Mouse (Mus musculus) spleen, postnatal 4 days (tissue): ENCODE measurements around the gene Zc3h12d.
A peak's percentile ranks its signal among the peaks of the same experiment; 100 is the strongest.

Source experiments
- DNase-seq, 2 experiments: peaks; one replicate each; pipeline ENCODE4 v3.0.0; 2022; ENCODE audit warnings: low spot score in 2 of 2

Zc3h12d gene

GRCm38 (mm10) chr10:7832171-7832676, at the start of gene Zc3h12d:
Gene Zc3h12d, plus strand, starts transcription at chr10:7832470.
- DNase-seq, result peak; percentile 46 to 70

GRCm38 (mm10) chr10:7787319-7787718, 45.0 kb upstream of the Zc3h12d start:
- no peak for DNase-seq

GRCm38 (mm10) chr10:7792254-7792750, 40.0 kb upstream of the Zc3h12d start:
- no peak for DNase-seq

GRCm38 (mm10) chr10:7792751-7793385, 39.4 kb upstream of the Zc3h12d start, which contains the start of the genes Ginm1 and Ppil4:
Gene Ginm1, minus strand, starts transcription at chr10:7792824.
Gene Ppil4, plus strand, starts transcription at chr10:7792891.
- peak; percentile 89 to 97 for DNase-seq

GRCm38 (mm10) chr10:7801258-7801657, 31.0 kb upstream of the Zc3h12d start:
- DNase-seq, result no peak

GRCm38 (mm10) chr10:7802519-7803140, 29.6 kb upstream of the Zc3h12d start:
- DNase-seq, result no peak

- peak; percentile 50 to 72 for DNase-seq
Observed at GRCm38 (mm10) chr10:7809937-7810336, 22.3 kb upstream of the Zc3h12d start.

- DNase-seq, result no peak
Observed at GRCm38 (mm10) chr10:7816476-7816875, 15.8 kb upstream of the Zc3h12d start.

- peak in 1 of 2 experiments; percentile 39 for DNase-seq
Observed at GRCm38 (mm10) chr10:7818676-7819075, 13.6 kb upstream of the Zc3h12d start.

GRCm38 (mm10) chr10:7819156-7819555, 13.1 kb upstream of the Zc3h12d start:
- no peak for DNase-seq

- peak in 1 of 2 experiments; percentile 35 for DNase-seq
Observed at GRCm38 (mm10) chr10:7819603-7820002, 12.7 kb upstream of the Zc3h12d start.

- DNase-seq, result peak in 1 of 2 experiments; percentile 41
Observed at GRCm38 (mm10) chr10:7820171-7820570, 12.1 kb upstream of the Zc3h12d start.

- peak in 1 of 2 experiments; percentile 51 for DNase-seq
Observed at GRCm38 (mm10) chr10:7821981-7822380, 10.3 kb upstream of the Zc3h12d start.

- DNase-seq, result peak in 1 of 2 experiments; percentile 43
Observed at GRCm38 (mm10) chr10:7824663-7825280, 7.5 kb upstream of the Zc3h12d start.

GRCm38 (mm10) chr10:7825281-7825665, 7.0 kb upstream of the Zc3h12d start:
- DNase-seq, result peak in 1 of 2 experiments; percentile 39

- no peak for DNase-seq
Observed at GRCm38 (mm10) chr10:7826106-7826505, 6.2 kb upstream of the Zc3h12d start.

GRCm38 (mm10) chr10:7833377-7834165, 1.3 kb downstream of the Zc3h12d start:
- peak; percentile 40 to 72 for DNase-seq

GRCm38 (mm10) chr10:7834671-7835225, 2.5 kb downstream of the Zc3h12d start:
- peak in 1 of 2 experiments; percentile 65 for DNase-seq

GRCm38 (mm10) chr10:7836902-7837301, 4.6 kb downstream of the Zc3h12d start:
- DNase-seq, result peak in 1 of 2 experiments; percentile 35

GRCm38 (mm10) chr10:7837446-7837845, 5.2 kb downstream of the Zc3h12d start:
- peak in 1 of 2 experiments; percentile 51 for DNase-seq

- DNase-seq, result no peak
Observed at GRCm38 (mm10) chr10:7838036-7838435, 5.8 kb downstream of the Zc3h12d start.
